Mouse (Mus musculus) megakaryocyte-erythroid progenitor cell, adult 5-6 weeks (primary cell): ENCODE measurements at regions not wholly inside any gene's neighbourhood (a gene's known extent, or its start where the extent isn't known, plus 50 kb on each side); places are given as distances from the start of the nearest gene placed in this dataset.

ENCODE experiments used
- ATAC-seq: replicated peaks from 2 replicates; pipeline ENCODE4 v1.8.0; 2016; ENCODE audit warnings: mild to moderate bottlenecking, inconsistent platforms; ENCODE audit not compliant: severe bottlenecking, poor library complexity, low FRiP score, low TSS enrichment

DNA sequence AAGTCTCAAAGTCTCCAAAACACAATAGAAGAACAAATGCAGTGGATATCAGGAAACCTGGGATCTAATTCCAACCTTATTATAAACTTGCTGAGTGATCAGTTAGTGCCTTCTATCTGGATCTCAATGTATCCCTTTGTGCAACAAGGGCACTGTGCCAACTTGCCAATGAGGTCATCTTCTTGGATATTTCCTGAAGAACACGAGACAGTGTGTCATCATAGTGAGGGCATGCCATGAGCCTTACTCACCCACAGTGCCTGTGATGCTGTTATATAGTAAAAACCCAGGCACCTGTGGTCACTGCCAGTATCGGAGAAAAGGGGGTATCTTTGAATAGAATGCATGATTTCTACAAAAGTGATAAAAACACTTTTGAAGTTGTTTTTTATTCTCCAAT is 60.2 kb upstream of the Cd34 start:
- no peak for ATAC-seq

DNA sequence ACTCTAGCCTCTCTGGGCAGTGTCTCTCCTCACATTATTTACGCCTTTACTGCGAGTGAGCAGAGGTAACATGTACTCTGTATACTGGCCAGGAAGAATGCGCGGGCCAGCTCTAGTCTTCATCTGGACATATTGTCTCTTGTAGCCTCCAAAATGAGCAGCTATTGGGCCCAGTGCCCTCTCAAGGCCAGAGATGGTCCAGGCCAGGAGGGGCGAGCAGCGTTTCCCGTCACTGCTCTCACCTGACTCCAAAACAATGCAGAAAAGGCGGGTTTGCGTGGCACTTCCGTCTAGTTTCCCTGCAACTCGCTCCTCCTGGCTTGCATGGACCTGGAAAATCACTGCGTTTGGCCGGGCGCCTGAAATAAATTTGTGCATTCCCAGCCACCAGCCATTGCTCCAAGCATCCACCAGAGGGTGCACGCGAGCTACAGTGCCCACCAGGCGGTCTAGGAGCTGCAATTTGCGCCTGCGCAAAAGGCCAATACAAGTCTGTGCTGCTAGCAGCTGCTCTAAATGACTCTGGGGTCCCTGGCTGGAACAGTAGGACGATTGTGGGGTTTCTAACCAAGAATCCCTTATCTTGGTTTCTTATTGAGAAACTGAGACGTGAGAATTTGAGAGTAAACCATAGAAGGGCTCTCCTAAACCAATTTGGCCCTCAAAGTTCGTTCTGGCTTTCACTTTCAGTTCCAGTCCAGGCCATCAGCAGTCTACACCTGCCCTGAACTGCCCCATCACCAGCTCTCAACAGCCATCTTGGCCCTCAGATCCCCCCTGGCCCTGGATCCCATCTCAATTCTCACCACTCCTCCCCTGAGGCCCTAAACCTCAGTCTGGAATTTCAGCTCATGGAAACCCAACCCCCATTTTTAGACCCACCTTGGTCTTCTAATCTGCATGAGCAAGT is 59.0 kb upstream of the Cd34 start:
- ATAC-seq = peak; percentile 95

GRCm38 (mm10) chr1:194881556-194882223 is 56.9 kb upstream of the Cd34 start:
- ATAC-seq = no peak

DNA sequence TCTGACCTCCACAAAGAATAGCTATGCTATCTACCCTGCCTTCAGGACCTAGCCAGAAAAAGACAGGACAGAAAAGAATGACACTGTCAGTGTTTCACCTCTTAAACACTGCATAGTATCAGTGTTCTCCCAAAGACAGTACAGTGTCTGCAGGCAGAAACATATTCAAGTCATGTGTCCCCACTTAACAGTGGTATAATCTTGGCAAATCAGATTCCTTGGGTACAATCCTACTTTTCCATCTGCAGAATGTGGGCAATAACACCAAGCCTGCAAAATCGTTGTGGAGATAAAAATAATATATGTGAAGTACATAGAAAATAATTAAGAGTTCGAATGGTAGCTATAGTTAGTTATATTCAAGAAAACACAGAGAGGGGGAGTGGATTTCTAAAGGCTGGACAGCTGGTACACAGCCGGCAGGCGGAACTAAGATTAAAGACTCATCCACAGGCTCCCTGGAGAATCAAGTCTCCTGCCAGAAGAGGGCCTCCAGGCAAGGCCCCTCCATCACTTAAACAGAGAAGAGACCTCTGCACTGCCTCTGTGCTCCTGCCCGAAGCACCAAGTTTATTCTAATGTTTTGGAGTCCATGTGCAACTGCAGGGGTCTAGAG is 53.4 kb upstream of the Cd34 start:
- peak; percentile 72 for ATAC-seq

GRCm38 (mm10) chr1:194885687-194886077 is 52.9 kb upstream of the Cd34 start:
- ATAC-seq = peak; percentile 96
